Mouse (Mus musculus): Measurements from ENCODE around the gene Klk12.

- TF ChIP-seq GATA1 (IDR thresholded peaks at IDR 0.05; ENCODE audit: low read length) (no peak), TAL1 (IDR thresholded peaks at IDR 0.05; ENCODE audit: low read length) (no peak)
Observed at GRCm38 (mm10) chr7:43785286-43785685, 16.6 kb downstream of the Klk12 start.

Measured in erythroblast, embryonic 14.5 days (primary cell).